Mouse (Mus musculus): ENCODE results near the gene Slain2.
"Not testable (repeated sequence)": the region's sequence is repeated elsewhere in the genome, so short reads cannot be mapped to it uniquely, and the experiment has no call there.

The Slain2 gene

DNA sequence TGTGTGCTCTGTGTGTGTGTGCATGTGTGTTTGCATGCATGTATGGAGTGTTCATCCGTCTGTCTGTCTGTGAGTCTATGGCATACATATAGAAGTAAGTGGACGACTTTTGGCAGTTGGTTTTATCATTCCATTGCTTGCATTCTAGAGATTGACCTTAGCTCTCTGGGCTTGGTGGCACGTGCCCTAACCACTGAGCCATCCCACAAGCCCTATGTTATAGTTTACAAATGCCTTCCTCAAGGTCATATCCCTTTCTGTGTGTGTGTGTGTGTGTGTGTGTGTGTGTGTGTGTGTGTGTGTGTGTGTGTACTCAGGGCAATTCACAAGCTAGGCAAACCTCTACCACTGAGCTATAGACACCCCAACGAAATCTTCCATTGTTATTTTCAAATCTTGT, 12.2 kb upstream of the Slain2 start:
- no peak for DNase-seq (ENCODE audit: low spot score in 2 of 2)

DNA sequence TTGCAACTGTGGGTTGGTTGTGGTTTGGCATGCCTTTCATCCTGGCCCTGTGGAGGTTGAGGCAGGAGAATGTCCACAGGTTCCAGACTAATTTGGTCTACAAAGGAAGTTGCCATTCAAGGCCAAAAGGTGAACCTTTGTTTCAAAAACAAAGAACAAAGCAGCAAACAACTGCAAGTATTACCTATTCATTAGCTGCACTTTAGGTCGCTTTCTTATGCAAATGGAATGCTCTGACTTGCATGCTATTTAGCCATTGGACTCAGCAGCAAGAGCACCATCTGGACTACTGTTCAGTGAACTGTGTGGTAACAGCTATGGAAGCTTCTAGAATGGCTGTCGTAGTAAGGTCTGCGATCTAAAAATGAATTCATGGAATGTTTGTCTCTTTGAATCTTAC, 11.8 kb upstream of the Slain2 start:
- no peak for DNase-seq (ENCODE audit: low spot score in 2 of 2)

DNA sequence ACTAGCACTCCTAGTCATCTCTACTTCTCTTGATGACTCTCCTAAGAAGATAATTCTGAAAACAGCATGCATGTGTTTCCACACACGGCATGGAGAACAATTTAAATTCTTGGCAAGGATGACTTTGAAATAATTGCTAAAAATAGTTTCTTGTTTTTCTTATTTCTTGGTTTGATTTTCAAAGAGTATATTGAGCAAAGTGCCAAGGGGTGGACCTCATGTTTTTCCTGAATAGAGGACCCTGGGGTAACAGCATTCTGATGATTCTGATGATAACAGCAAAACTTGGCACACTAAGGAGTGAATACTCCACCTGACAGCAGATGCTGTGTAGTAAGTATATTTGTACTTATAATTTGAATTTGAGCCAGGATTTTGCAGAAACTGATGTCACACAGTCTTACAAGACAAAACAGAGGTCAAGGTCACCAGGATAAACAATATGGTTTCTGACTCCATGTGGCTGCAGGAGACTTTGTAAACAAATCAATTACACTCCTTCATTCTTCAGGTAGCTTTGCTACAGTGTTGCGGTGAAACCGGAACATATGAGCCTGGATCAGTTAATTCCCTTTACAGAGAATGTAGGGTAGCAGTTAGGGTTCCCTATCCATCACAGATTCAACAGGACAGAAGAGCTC, 11.1 kb upstream of the Slain2 start:
- DNase-seq (ENCODE audit: low spot score in 2 of 2), result no peak

DNA sequence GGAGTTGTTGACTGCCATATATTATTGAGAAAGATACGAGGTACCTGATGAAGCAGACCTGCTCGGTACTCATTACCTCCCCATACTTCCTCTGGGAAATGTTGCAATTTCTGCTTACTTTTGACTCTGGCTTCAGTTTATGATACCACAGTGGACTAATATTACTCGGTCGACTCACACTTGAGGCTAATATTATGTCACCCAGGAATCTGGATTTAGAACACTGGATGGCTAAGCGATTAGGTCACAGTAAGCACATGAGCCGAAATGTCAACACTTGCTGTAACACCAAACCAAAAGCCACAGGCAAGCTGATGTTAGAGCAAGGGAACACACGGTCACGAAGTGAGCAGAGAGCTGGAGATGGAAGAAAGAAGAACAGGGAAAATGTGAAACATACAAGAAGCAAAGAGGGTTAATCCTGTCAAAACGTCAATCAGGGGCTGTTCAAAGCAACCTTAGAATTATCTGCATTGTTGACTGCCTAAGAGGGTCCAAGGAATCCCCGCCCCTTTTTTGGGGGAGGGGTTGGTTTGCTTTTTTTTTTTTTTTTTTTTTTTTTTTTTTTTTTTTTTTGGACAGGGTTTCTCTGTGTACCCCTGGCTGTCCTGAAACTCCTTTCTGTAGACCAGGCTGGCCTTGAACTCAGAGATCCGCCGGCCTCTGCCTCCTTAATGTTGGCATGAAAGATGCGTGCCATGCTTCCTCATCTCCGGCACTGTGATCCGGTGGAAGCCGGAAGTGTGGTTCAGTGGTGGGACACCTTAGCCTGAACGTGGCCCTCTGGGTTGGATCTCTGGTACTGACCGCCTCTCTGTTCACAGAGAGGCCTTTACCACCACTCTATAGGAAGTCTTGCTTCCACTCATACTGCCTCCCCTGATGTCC, 9.0 kb upstream of the Slain2 start:
- no peak for DNase-seq (ENCODE audit: low spot score in 2 of 2)

DNA sequence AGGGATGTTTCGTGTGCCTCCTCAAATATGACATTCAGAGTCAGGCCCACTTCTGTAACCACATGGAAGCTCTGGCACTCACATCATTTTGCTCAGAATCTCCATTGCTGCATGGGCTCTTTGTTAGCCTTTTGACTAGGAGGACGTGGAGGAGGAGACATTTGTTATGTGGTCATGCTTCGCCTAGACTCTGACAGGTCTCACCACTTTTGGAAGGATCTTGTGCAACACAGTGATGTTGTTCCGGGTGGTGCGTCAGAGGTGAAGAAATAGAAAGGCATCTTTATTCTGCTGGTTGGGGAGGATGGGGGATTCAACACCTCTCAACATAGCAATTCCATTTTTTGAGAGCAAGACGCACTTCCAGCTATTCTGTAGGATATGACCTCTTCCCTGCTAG, 6.7 kb upstream of the Slain2 start:
- DNase-seq (ENCODE audit: low spot score in 2 of 2), result no peak

DNA sequence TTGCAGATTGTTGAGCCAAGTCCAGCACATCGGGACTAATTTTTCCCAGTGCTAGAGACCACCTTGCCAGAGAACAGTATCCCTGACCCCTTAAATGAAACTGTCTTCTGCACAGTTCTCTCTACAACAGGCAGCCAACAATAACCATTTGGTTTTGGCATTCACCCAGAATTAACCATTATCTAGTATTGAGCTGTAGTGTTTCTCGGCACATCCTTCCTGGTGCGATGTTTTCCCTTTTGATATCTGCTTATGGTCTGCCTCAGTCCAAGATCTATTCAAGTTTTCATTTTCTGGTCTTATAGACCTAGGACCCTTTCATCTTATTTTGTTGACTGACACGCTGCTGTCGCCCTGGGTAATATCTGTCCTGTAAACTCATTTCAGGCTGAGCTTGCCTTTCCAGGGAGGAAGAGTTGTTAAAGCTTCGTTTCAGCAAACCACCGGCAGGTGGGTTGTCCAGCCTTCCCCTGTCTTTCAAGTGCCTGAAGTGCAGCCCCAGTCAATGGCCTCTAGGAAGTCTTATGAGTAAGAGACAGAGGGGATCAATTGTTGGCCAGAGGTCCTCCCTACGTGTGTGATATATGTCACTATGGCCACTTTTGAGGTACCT, 5.7 kb upstream of the Slain2 start:
- DNase-seq (ENCODE audit: low spot score in 2 of 2), result no peak

DNA sequence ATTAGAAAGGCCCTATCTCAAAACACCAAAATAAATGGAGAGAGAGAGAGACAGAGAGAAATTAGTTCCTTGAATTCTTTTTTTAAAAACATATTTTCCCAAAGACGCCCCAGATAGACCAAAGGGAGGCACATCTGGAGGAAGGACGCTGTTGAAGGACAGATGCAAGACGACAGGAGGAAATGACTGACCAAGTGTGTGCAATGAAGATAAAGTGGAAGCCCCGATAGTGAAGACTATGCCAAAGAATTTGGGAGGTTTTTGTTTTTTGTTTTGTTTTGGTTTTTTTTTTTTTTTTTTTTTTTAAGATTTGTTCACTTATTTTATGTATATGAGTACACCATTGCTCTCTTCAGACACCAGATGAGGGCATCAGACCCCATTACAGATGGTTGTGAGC, 4.7 kb upstream of the Slain2 start:
- DNase-seq (ENCODE audit: low spot score in 2 of 2), result no peak

DNA sequence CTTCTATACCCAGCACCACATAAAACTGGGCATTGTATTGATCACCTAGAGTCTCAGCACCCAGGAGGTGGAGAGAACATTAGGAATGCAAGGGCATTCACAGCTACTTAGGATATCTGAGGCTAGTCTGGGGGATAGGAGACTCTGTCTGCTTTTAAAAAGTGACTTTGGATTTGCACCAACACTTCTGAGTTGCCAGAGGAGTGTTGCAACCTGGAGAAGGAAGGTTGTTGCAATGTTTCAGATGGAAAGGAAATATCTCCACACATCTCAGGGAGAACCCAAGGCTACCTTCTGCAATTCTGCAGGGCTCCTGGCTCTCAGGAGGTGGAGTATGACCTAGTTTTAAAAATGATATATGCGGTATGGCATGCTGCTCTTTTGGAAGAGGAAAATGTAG, 3.7 kb upstream of the Slain2 start:
- DNase-seq (ENCODE audit: low spot score in 2 of 2), result no peak

DNA sequence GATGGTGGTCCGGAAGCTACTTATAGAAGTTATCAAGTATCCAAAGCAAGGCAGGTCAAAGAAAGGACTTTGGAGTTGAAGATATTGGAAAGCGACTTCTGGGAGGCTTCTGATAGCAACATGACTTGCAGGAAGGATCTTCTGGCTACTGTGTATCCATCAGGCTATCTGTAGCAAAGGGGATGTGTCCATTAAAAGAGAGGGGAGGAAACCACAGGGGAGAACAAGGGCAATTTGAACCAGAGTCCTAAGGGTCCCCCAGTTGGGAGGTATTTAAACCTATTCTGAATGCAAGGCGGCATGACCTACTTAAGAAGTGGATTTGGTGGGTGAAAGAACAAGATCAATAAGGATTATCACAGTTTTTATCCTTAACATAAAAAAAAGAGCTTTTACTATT, 2.8 kb upstream of the Slain2 start:
- DNase-seq (ENCODE audit: low spot score in 2 of 2), result no peak

DNA sequence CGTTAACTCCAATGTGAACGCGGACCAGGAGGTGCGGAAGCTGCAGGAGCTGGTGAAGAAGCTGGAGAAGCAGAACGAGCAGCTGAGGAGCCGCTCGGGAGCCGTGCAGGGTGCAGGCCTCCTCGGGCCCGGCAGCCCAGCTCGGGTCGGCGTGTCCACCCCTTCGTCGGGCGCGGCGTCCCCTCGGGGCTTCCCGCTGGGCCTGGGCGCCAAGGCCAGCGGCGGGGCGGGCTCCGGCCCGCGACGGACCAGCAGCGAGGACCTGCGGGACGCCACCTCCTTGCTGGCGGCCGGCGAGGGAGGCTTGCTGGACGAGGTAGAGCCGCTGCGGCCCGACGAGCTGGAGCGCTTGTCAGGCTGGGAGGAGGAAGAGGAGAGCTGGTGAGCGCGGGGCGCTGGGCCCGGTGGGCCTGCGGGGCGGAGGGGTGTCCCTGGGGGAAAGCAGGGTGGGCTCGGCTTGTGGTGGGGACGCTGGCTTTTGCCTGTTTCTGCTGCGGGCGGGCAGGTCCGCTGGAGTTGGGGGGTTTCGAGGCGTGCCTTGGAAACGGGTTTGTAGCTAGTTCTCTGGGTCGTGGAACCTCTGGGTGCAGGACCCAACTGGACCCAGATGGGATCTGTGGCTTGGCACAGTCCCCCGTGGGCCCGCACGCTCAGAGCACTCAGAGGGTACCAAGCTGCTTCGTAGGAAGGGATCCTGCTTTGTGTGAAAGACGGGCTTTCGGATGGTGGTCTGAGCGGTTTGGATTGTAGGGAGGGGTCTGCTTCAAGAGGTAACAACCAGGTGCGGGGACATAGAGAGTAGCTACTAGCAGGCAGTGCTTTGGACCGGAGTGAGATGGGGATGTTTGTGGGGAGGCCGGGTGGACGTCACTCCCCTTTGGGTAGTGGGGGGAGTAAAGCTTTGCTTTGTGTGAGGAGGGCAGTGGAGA, 793 bp downstream of the Slain2 start:
- DNase-seq (ENCODE audit: low spot score in 2 of 2), result no peak

DNA sequence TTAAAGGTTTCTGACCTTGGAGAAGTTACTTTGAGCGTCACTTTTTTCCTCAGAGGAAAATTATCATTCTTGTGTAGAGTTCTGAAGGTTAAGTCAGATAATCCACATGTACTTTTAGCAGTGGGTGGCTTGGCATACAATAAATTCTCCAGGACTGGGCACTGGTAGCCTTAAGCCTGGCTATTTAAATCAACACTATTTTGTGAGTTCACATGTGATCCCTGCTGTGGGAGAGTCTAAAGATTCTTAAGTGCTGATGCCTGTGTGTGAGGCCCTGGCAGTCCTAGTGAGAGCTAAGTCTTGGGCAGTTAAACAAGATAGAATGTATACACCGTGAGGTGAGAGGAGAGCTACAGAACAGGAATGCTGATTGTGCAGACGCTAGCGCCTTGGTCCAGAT, 1.9 kb downstream of the Slain2 start:
- no peak for DNase-seq (ENCODE audit: low spot score in 2 of 2)

DNA sequence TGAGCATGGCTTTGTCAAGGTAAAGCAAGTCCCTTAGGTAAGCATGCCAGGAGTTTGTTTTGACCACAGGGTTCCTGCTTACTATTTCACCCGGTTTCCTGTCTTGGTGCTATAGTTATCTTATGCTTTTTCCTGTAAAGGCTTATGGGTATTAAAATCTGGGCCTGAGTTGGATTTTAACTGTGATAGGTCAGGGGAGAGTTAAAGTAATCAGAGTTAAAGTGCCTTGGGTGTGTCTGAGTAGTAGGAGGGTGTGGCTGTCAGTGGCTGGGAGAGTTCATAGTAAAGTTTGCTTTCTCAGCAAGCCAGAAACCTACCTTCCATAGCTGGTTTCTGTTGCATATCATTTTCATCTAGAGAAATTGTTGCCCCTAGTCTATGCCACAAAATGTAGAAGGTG, 2.7 kb downstream of the Slain2 start:
- DNase-seq (ENCODE audit: low spot score in 2 of 2), result no peak

DNA sequence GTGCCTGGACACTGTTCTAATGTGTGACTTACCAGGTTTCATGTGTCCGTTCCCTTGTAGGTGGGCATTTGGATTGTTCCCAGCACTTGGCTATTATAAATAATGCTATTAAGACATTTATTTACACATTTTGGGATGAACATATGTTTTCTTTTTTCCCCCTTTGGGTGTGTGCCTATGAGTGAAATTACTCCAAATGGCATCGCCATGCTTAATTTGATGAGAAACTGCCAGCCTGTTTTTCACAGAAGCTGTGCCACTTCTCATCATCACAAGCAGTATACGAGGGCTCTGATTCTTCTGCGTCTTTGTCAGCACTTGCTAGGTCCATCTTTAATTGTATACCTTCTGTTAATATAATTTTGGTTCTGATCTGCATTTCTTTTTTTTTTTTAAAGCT, 6.3 kb downstream of the Slain2 start:
- DNase-seq (ENCODE audit: low spot score in 2 of 2), result no peak

DNA sequence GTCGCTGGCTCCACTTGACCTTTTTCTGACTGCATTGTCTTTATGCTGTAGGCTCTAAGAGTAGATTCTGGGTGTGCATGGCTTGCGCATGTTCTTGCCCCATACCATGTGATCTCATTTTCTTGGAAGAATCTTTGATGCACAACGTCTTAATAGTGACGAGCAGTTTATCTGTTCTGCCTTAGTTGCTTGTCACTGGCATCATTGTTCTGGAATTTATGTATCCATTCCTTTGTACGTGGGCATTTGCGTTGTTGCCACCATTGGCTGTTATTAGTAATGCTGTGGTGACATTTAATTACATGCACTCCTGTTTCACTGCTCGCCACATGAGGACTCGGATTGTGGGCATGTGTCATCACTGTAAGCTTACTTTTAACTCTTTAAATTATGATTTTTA, 7.1 kb downstream of the Slain2 start:
- no peak for DNase-seq (ENCODE audit: low spot score in 2 of 2)

DNA sequence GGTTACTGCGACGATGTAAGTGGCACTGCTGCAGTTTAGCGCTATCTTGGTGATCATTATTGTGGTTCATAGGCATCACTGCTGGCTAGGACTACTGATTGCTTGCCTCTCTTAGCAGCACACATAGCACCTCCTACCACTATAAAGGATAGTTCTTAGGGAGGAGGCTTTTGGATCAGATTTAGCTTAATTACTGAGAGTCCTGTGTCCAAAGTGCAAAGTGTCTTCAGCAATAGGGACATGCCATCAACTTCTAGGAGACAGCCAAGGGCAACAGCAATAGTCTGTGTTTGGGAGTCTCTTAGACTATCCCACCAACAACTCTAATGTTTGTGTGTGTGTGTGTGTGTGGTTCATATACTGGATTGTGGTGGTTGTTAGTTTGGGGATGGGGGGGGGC, 8.7 kb downstream of the Slain2 start:
- DNase-seq (ENCODE audit: low spot score in 2 of 2), result no peak

DNA sequence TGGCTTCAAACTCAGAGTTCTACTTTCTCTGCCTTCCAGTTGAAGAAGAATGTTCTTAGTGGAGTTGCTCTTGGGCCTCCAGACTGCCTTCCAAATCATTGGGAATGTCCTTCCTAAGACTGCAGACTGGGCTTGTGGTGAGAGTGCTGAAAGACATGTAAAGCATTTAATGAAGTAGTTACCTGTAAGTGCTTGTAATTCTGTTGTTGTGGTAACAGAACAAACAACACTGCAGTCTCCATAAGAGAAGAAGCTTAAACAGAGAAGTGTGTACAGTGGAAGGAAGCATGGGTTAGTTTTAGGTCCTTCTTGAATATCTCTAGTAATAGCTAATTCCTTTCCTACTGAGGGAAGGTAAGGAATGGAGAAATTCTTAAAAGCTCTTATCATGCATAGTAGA, 13.0 kb downstream of the Slain2 start:
- no peak for DNase-seq (ENCODE audit: low spot score in 2 of 2)

DNA sequence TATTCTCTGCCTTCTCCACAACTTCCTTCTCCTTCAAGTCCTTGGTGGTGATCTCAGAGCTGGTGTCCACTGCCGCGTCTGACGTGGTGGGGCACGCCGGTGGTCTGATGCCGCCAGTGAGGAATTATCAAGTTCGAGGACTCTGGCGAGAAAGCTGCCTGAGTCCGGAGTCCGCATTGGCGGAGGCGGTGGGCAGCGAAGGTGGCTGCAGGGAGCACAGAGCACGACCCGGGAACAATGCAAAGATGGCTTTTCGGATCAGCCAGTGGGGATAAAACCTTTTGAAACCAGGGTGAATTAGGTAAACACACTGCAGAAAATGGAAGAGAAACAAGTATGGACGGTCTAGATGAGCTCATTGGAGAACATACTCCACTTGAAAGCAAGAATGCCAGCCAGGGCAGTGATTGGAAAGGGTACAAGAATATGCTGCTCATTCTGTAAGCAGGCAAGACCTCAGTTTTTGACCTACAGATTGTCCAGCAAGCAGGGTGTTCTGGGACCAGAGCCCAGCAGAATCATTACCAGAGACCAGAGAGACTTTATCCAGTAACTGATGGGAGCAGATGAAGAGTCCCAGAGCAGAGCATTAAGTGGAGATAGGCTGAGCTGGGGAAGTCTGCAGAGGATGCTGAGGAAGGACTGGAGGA, 19.0 kb downstream of the Slain2 start:
- DNase-seq (ENCODE audit: low spot score in 2 of 2), result no peak

DNA sequence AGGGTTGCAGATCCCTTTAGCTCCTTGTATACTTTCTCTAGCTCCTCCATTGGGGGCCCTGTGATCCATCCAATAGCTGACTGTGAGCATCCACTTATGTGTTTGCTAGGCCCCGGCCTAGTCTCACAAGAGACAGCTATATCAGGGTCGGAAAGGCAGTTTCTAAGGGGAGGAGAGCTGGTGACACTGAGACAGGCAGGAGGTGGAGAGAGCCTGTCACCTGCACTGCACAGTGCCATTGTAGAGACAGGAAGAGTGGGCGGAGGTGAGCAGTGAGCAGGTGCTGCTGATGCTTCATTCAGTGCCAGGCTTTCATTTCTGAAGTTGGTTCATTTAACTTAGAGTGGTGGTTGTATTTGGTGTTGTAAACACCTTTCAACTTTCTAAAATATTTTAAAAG, 24.3 kb downstream of the Slain2 start:
- not testable (repeated sequence) for DNase-seq (ENCODE audit: low spot score in 2 of 2)

DNA sequence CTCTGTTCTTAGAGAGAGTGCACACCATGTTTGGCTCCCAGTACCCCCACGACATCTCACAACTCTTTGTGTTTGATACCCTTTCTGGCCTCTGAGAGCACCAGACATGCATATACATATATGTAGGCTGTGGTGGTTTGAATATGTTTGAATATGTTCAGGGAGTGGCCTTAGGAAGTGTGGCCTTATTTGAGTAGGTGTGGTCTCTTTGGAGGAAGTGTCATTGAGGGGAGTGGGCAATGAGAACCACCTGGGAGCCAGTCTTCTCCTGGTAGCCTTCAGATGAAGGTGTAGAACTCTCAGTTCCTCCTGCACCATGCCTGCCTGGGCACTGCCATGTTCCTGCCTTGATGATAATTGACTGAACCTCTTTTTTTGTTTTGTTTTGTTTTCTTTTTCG, 25.2 kb downstream of the Slain2 start:
- no peak for DNase-seq (ENCODE audit: low spot score in 2 of 2)

DNA sequence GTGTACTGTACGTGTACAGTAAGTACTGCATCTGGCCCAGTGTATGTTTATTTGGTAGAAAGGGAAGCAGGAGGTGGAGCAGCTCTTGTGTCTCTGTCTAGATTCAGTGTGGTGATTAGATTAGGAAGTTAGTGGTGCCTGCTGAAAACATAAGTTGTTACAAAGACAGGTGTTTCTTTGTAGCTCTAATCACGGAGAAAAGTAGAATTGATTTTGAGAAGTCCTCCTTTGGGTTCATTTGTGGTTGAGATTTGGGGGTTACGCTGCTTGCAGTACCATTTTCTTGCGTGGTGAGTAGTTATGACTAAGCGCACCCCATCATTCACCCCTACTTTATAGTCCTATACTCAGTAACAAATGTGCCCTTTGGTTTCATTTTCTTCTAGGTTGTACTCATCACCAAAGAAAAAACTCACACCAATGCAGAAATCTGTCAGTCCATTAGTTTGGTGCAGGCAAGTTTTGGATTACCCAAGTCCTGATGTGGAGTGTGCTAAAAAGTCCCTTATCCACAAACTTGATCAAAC, 26.9 kb downstream of the Slain2 start:
- DNase-seq (ENCODE audit: low spot score in 2 of 2), result no peak

DNA sequence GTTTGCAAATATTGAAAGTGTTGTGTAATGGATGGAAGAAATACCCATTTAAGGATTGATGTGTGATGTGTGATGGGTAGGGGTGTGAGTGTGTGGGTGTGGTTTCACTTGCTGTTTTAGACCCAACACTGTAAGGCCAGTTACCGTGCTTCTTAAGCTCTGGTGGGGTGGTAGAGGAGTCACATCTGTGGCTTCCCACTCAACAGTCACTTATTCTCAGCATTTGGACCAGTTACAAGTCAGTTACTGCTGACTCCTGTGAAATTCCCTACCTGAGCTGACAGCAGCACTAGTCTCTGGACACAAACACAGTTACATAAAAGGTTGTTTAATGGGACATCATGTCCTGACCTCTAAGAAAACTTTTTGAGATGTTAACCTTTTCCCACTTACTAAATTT, 34.0 kb downstream of the Slain2 start:
- no peak for DNase-seq (ENCODE audit: low spot score in 2 of 2)
